Mouse (Mus musculus) heart, postnatal 0 days (tissue): ENCODE data around the gene Pde4d.

Experiments
- CTCF ChIP-seq: IDR thresholded peaks from 2 replicates; pipeline ENCODE4 v1.5.1; 2016; ENCODE audit warnings: antibody characterized with exemption, control low read depth, low read depth
- EP300 ChIP-seq: IDR thresholded peaks from 2 replicates; pipeline ENCODE4 v1.6.1; 2016; ENCODE audit warnings: antibody characterized with exemption, low read depth

DNA sequence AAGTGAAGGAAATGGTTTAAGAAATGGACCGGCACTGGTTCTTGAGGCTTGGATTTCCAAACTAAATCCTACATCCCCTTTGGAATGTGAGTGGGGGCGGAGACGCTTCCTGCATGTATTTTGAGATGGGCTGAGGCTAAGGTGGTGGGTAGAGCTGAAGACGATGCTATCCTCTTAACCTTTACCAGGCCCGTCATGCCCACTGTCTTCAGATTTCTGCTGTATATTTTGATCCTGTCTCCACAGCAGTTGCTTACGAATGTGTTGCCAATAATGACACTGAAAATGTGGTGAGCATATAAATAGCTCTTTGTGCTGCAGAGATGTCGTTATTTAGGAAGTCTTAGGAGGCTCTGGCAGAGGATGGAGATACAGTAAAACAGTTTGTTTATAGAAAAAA is 904.3 kb downstream of the Pde4d start:
- TF ChIP-seq CTCF, result no peak
- no peak for TF ChIP-seq EP300
